Mouse (Mus musculus): ENCODE data around the gene Gm49354. TPM values are rescaled to one million over a fixed set of nuclear protein-coding genes. Genes with fewer than 3 reads are reported as not detected.

The Gm49354 gene
- not detected in 2 replicates for polyA plus RNA-seq (2015; fragmentation: Nextera tagmentation; extraction: Ambion mirVana)

GRCm38 (mm10) chr13:59782145-59782544, at the start of gene Gm49354:
Gm49354 (minus strand) TSS chr13:59782245.
- no peak within 1 kb of the TSS for H3K27ac ChIP-seq
- H3K4me2 ChIP-seq, result no peak within 1 kb of the TSS
- H3K4me3 ChIP-seq, result no peak within 1 kb of the TSS
- ATAC-seq (replicated peaks), result no peak
- 94% methylated on average over 7 of the region's 7 CpGs for WGBS
- H3K9me3 ChIP-seq, result no peaks in the 10 kb centered on the region
- H3K9ac ChIP-seq, result no peak within 1 kb of the TSS
- H3K36me3 ChIP-seq (replicated peaks), result peaks cover 87% of the 10 kb centered on the region
- H3K27me3 ChIP-seq (replicated peaks), result no peaks in the 10 kb centered on the region
- no peaks in the 10 kb centered on the region for H3K4me1 ChIP-seq

DNA sequence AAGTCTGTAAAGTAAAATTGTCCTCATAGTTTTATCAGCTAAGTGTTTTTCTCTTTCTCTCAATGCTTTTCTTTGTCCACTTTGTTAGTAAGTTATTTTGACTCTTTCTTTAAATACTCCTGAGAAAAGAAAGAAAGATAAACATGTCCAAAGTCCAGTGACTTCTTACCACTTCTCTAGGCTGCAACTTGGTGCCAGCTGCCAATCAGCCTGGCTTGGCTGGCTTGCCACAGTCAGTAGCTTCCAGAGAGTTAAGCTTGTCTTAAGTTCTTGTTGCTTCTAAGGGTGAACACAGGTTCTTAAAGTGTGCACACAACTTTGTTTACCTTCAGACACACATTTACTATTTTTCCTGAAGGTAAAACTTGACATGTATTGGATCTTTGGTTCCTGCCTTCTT, 43.9 kb upstream of the Gm49354 start:
- no peak overlapping the region for H3K9ac ChIP-seq
- H3K27ac ChIP-seq, result no peak overlapping the region
- H3K9me3 ChIP-seq, result no peaks in the 10 kb centered on the region
- H3K27me3 ChIP-seq (replicated peaks), result no peaks in the 10 kb centered on the region
- no peak overlapping the region for H3K4me2 ChIP-seq
- no peak overlapping the region for H3K4me3 ChIP-seq
- no peaks in the 10 kb centered on the region for H3K36me3 ChIP-seq (replicated peaks)
- H3K4me1 ChIP-seq, result peaks cover 14% of the 10 kb centered on the region
- no peak for ATAC-seq (replicated peaks)

DNA sequence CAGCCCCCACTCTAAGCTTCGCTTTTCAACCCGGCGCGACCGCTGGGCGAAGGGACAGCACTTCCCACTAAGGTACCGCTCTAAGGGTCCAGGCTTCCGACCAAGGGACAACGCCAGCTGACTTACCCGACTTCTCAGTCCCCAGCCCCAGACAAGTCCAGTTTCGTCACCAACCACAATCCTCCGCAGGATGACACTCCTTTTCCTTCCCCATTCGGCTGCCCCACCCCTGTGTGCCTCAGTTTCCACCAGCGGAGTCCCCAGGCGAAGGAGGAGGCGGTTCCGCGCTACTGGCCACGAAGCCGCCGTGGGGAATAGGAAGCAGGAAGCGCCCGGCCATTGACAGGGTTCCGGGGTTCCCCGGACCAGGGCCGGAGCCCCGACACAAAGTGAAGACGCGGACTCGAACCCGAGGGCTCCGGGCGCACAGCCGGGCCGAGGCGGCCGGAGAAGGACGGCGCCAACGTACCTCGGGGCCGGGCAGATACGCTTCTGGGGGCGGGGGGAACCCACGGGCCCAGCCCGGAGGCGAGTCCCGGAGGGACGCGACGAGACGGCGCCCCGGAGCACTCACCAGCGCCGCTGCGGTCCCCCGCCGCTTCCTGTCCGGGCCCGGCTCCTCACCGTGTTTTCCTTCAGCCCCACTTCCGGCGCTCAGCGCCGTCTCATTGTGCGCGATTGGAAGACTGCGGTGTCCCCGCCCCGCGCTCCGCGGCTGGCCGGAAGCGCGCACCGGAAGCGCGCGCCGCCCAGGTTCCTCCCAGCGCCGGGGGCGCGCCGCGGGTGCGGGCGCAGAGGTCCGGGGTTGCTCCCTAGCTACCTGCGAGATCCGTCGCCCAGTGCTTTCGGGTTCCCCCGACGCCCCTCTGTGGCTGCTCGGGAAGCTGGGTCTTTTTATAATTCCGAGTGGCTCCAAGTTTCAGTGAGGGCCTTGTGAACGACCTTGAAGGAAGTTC, 40.7 kb upstream of the Gm49354 start, which contains the start of gene Tut7:
Gene Tut7, minus strand, starts transcription at position 641 of the 956 bp plus-strand sequence.
- Histone ChIP-seq H3K4me3 (peak within 1 kb of the TSS; percentile 72), H3K4me1 (peaks cover 44% of the 10 kb centered on the region), H3K27ac (peak within 1 kb of the TSS; percentile 94), H3K9ac (peak within 1 kb of the TSS; percentile 73), H3K9me3 (no peaks in the 10 kb centered on the region), H3K36me3 (replicated peaks) (no peaks in the 10 kb centered on the region), H3K27me3 (replicated peaks) (no peaks in the 10 kb centered on the region), H3K4me2 (peak within 1 kb of the TSS; percentile 79)
- under 1% methylated on average over 100 of the region's 100 CpGs for WGBS
- peak; percentile 97 for ATAC-seq (replicated peaks)

GRCm38 (mm10) chr13:59820836-59821235, 38.8 kb upstream of the Gm49354 start:
- H3K27me3 ChIP-seq (replicated peaks), result no peaks in the 10 kb centered on the region
- H3K9ac ChIP-seq, result no peak overlapping the region
- no peaks in the 10 kb centered on the region; the same call in 1 of the 2 replicates for H3K36me3 ChIP-seq (replicated peaks)
- peaks cover 44% of the 10 kb centered on the region for H3K4me1 ChIP-seq
- no peaks in the 10 kb centered on the region for H3K9me3 ChIP-seq
- ATAC-seq (replicated peaks), result no peak
- H3K4me3 ChIP-seq, result no peak overlapping the region
- WGBS, result 89% methylated on average over 3 of the region's 3 CpGs
- no peak overlapping the region for H3K27ac ChIP-seq
- H3K4me2 ChIP-seq, result peak overlapping the region; percentile 79; the same call in 1 of the 2 replicates

DNA sequence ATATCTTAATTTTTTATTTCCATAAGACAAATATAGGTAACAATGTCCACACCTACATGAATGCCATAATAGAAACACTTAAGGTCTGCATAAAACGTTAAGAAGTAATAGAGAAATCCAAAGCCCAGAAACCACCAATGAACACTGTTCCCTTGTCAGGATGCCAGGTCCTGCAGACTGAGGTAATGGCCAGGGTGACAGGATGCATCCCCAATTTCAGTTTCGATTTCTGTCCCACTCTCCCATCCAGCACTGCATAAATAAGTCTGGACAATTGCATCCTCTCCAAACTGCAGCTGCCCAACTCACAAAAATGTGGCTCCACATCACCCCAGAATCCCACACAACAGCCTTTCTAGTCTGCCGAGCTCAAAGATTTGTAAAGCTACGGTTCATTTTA, 38.1 kb upstream of the Gm49354 start:
- ATAC-seq (replicated peaks), result no peak
- Histone ChIP-seq H3K4me3 (no peak overlapping the region), H3K27me3 (replicated peaks) (no peaks in the 10 kb centered on the region), H3K9ac (no peak overlapping the region; the same call in 1 of the 2 replicates), H3K9me3 (no peaks in the 10 kb centered on the region), H3K4me1 (peaks cover 44% of the 10 kb centered on the region), H3K36me3 (replicated peaks) (peaks cover 4% of the 10 kb centered on the region; the same call in 1 of the 2 replicates), H3K4me2 (peak overlapping the region; percentile 79; the same call in 1 of the 2 replicates), H3K27ac (no peak overlapping the region)
- 77% methylated on average over 4 of the region's 4 CpGs for WGBS

DNA sequence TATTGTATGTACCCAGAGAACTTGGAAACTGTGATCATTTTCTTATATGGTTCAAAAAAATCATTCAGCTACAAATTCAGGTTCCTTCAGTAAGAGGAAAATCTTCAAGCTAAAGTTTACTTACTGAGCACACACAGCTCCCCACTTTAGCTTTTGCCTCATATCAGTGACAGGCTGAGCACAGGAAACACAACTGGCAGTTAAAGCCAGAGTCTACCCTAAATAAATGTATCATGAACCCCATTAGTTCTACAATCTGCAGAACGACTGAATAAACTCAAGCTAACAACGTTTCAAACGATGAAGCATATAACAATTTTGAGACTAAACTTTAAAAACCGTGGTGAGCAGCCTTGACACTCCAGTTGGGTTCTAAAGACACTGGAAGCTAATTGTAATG, 35.3 kb upstream of the Gm49354 start:
- Histone ChIP-seq H3K9me3 (no peaks in the 10 kb centered on the region), H3K36me3 (replicated peaks) (peaks cover 16% of the 10 kb centered on the region), H3K4me3 (no peak overlapping the region), H3K4me1 (peaks cover 41% of the 10 kb centered on the region), H3K9ac (no peak overlapping the region), H3K27me3 (replicated peaks) (no peaks in the 10 kb centered on the region), H3K4me2 (no peak overlapping the region), H3K27ac (no peak overlapping the region)
- ATAC-seq (replicated peaks), result no peak
- WGBS, result 94% methylated on average over 4 of the region's 4 CpGs

GRCm38 (mm10) chr13:59814109-59814591, 32.1 kb upstream of the Gm49354 start:
- H3K36me3 ChIP-seq (replicated peaks), result peaks cover 37% of the 10 kb centered on the region
- H3K4me2 ChIP-seq, result no peak overlapping the region
- WGBS, result 74% methylated on average over 6 of the region's 6 CpGs
- no peak overlapping the region for H3K4me3 ChIP-seq
- H3K27me3 ChIP-seq (replicated peaks), result no peaks in the 10 kb centered on the region
- no peak overlapping the region for H3K27ac ChIP-seq
- H3K9ac ChIP-seq, result no peak overlapping the region
- no peak for ATAC-seq (replicated peaks)
- peaks cover 13% of the 10 kb centered on the region for H3K4me1 ChIP-seq
- H3K9me3 ChIP-seq, result no peaks in the 10 kb centered on the region

- Histone ChIP-seq H3K4me1 (no peaks in the 10 kb centered on the region), H3K4me2 (no peak overlapping the region), H3K27me3 (replicated peaks) (no peaks in the 10 kb centered on the region), H3K27ac (no peak overlapping the region), H3K4me3 (no peak overlapping the region), H3K36me3 (replicated peaks) (peaks cover 57% of the 10 kb centered on the region), H3K9ac (no peak overlapping the region), H3K9me3 (no peaks in the 10 kb centered on the region)
- ATAC-seq (replicated peaks), result no peak
- WGBS, result 97% methylated on average over 3 of the region's 3 CpGs
These were observed 29.5 kb upstream of the Gm49354 start for GRCm38 (mm10) chr13:59811581-59811980.

GRCm38 (mm10) chr13:59801000-59801399, 19.0 kb upstream of the Gm49354 start:
- H3K4me2 ChIP-seq, result no peak overlapping the region
- no peak for ATAC-seq (replicated peaks)
- H3K9ac ChIP-seq, result no peak overlapping the region
- H3K9me3 ChIP-seq, result no peaks in the 10 kb centered on the region
- WGBS, result 86% methylated on average over 6 of the region's 6 CpGs
- no peaks in the 10 kb centered on the region for H3K27me3 ChIP-seq (replicated peaks)
- no peaks in the 10 kb centered on the region for H3K4me1 ChIP-seq
- no peak overlapping the region for H3K27ac ChIP-seq
- H3K4me3 ChIP-seq, result no peak overlapping the region
- peaks cover 88% of the 10 kb centered on the region for H3K36me3 ChIP-seq (replicated peaks)

DNA sequence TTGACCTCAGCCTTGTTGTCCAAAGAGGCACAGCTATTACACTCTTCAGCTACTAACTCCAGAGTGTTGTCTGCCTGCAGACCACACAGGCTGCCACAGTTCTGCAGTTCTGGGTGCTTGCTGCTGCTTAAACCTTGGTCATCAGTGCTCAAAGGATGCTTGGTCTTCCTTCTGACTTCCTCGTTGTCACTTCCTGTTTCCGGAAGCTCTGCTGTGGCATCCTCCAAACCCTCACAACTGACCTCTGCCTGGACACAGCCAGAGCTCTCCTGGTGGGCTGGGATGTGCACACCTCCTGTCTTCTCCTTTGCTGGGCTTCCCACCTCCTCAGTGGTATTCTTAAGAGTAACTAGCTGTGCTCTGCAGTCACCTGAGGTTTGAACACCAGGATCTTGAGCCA, 18.0 kb upstream of the Gm49354 start:
- no peaks in the 10 kb centered on the region for H3K27me3 ChIP-seq (replicated peaks)
- H3K9ac ChIP-seq, result no peak overlapping the region
- ATAC-seq (replicated peaks), result no peak
- peaks cover 82% of the 10 kb centered on the region for H3K36me3 ChIP-seq (replicated peaks)
- no peak overlapping the region for H3K4me3 ChIP-seq
- H3K27ac ChIP-seq, result no peak overlapping the region
- H3K9me3 ChIP-seq, result no peaks in the 10 kb centered on the region
- no peaks in the 10 kb centered on the region for H3K4me1 ChIP-seq
- WGBS, result 97% methylated on average over 2 of the region's 2 CpGs
- H3K4me2 ChIP-seq, result no peak overlapping the region

DNA sequence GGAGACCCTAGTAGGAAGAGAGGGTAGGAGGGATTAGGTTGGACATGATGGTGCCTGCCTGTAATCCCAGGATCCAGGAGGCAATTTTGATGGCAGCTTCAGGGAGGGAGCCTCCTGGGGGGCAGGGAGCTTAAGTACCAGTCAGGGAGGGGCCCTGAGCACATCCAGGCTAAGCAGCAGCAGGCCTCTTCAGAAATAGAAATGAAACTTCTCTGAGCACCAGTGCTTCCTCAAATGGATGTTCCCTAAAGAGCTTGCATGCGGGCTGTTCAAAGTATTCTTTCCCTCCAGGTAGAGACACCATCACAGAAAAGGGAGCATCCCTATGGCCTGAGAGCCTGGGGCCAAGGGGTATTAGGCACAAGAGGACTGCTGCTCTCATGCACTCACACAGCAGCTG, 16.3 kb upstream of the Gm49354 start:
- Histone ChIP-seq H3K4me1 (no peaks in the 10 kb centered on the region), H3K9me3 (no peaks in the 10 kb centered on the region), H3K27ac (no peak overlapping the region), H3K27me3 (replicated peaks) (no peaks in the 10 kb centered on the region), H3K4me2 (no peak overlapping the region), H3K9ac (no peak overlapping the region), H3K4me3 (no peak overlapping the region), H3K36me3 (replicated peaks) (peaks cover 80% of the 10 kb centered on the region)
- no peak for ATAC-seq (replicated peaks)
- 96% methylated on average over 1 of the region's 1 CpGs for WGBS

- H3K4me1 ChIP-seq, result no peaks in the 10 kb centered on the region
- H3K36me3 ChIP-seq (replicated peaks), result peaks cover 85% of the 10 kb centered on the region
- no peak overlapping the region for H3K4me3 ChIP-seq
- no peak overlapping the region for H3K9ac ChIP-seq
- no peak for ATAC-seq (replicated peaks)
- no peaks in the 10 kb centered on the region for H3K27me3 ChIP-seq (replicated peaks)
- no peak overlapping the region for H3K27ac ChIP-seq
- H3K9me3 ChIP-seq, result no peaks in the 10 kb centered on the region
- 95% methylated on average over 9 of the region's 9 CpGs for WGBS
- no peak overlapping the region for H3K4me2 ChIP-seq
These were observed 14.4 kb upstream of the Gm49354 start for GRCm38 (mm10) chr13:59796466-59796848.
